Mouse (Mus musculus): ENCODE data around the gene Dgkg. TPM values are rescaled to one million over a fixed set of nuclear protein-coding genes. Genes with fewer than 3 reads are reported as not detected.

Dgkg gene
- polyA plus RNA-seq, 1 experiment from 2014 or later: 0.86 TPM

- Histone ChIP-seq H3K36me3 (ENCODE audit: control insufficient read depth, insufficient read depth, low read length) (no peaks in the 10 kb centered on the region), H3K27ac (ENCODE audit: low read depth, low read length) (no peak overlapping the region), H3K4me1 (replicated peaks; ENCODE audit: control insufficient read depth, insufficient read depth, low read length) (peaks cover 5% of the 10 kb centered on the region; the same call in 1 of the 2 replicates), H3K9me3 (ENCODE audit: control insufficient read depth, low read length) (no peaks in the 10 kb centered on the region), H3K9ac (ENCODE audit: low read depth, low read length) (no peak overlapping the region), H3K4me2 (no peak overlapping the region; the same call in 1 of the 2 replicates), H3K4me3 (ENCODE audit: low read depth, low read length) (no peak overlapping the region), H3K27me3 (replicated peaks; ENCODE audit: control insufficient read depth, insufficient read depth, low read length) (peaks cover 25% of the 10 kb centered on the region)
- 63% methylated on average over 5 of the region's 5 CpGs for WGBS
- DNase-seq (ENCODE audit: low spot score): no peak
- ATAC-seq (replicated peaks; ENCODE audit: low FRiP score): no peak
These were observed 1.8 kb downstream of the Dgkg start for GRCm38 (mm10) chr16:22655223-22655622.

GRCm38 (mm10) chr16:22654477-22654835 lies 2.6 kb downstream of the Dgkg start:
- Histone ChIP-seq H3K9ac (ENCODE audit: low read depth, low read length) (no peak overlapping the region), H3K4me3 (ENCODE audit: low read depth, low read length) (no peak overlapping the region), H3K27ac (ENCODE audit: low read depth, low read length) (no peak overlapping the region), H3K9me3 (ENCODE audit: control insufficient read depth, low read length) (no peaks in the 10 kb centered on the region), H3K4me2 (peak overlapping the region; percentile 29; the same call in 1 of the 2 replicates), H3K36me3 (ENCODE audit: control insufficient read depth, insufficient read depth, low read length) (no peaks in the 10 kb centered on the region), H3K4me1 (replicated peaks; ENCODE audit: control insufficient read depth, insufficient read depth, low read length) (peaks cover 5% of the 10 kb centered on the region; the same call in 1 of the 2 replicates), H3K27me3 (replicated peaks; ENCODE audit: control insufficient read depth, insufficient read depth, low read length) (peaks cover 25% of the 10 kb centered on the region)
- no peak for DNase-seq (ENCODE audit: low spot score)
- no peak for ATAC-seq (replicated peaks; ENCODE audit: low FRiP score)
- 29% methylated on average over 2 of the region's 2 CpGs for WGBS

- H3K4me1 ChIP-seq (replicated peaks; ENCODE audit: control insufficient read depth, insufficient read depth, low read length): peaks cover 5% of the 10 kb centered on the region; the same call in 1 of the 2 replicates
- no peak overlapping the region for H3K27ac ChIP-seq (ENCODE audit: low read depth, low read length)
- ATAC-seq (replicated peaks; ENCODE audit: low FRiP score) (no peak), DNase-seq (ENCODE audit: low spot score) (no peak)
- no peak overlapping the region for H3K9ac ChIP-seq (ENCODE audit: low read depth, low read length)
- H3K27me3 ChIP-seq (replicated peaks; ENCODE audit: control insufficient read depth, insufficient read depth, low read length): peaks cover 23% of the 10 kb centered on the region
- H3K4me2 ChIP-seq: no peak overlapping the region
- 73% methylated on average over 11 of the region's 11 CpGs for WGBS
- no peaks in the 10 kb centered on the region for H3K36me3 ChIP-seq (ENCODE audit: control insufficient read depth, insufficient read depth, low read length)
- no peaks in the 10 kb centered on the region for H3K9me3 ChIP-seq (ENCODE audit: control insufficient read depth, low read length)
- H3K4me3 ChIP-seq (ENCODE audit: low read depth, low read length): no peak overlapping the region
These were observed 3.1 kb downstream of the Dgkg start for GRCm38 (mm10) chr16:22653817-22654476.

GRCm38 (mm10) chr16:22651244-22651643 lies 5.8 kb downstream of the Dgkg start:
- H3K36me3 ChIP-seq (ENCODE audit: control insufficient read depth, insufficient read depth, low read length): no peaks in the 10 kb centered on the region
- no peak overlapping the region for H3K4me2 ChIP-seq
- WGBS: 55% methylated on average over 3 of the region's 3 CpGs
- ATAC-seq (replicated peaks; ENCODE audit: low FRiP score): no peak
- H3K4me3 ChIP-seq (ENCODE audit: low read depth, low read length): no peak overlapping the region
- no peaks in the 10 kb centered on the region for H3K9me3 ChIP-seq (ENCODE audit: control insufficient read depth, low read length)
- DNase-seq (ENCODE audit: low spot score): no peak
- H3K4me1 ChIP-seq (replicated peaks; ENCODE audit: control insufficient read depth, insufficient read depth, low read length): peaks cover 5% of the 10 kb centered on the region; the same call in 1 of the 2 replicates
- H3K27me3 ChIP-seq (replicated peaks; ENCODE audit: control insufficient read depth, insufficient read depth, low read length): peaks cover 7% of the 10 kb centered on the region
- H3K9ac ChIP-seq (ENCODE audit: low read depth, low read length): no peak overlapping the region
- no peak overlapping the region for H3K27ac ChIP-seq (ENCODE audit: low read depth, low read length)

- DNase-seq (ENCODE audit: low spot score): no peak
- H3K4me3 ChIP-seq (ENCODE audit: low read depth, low read length): no peak overlapping the region
- H3K9ac ChIP-seq (ENCODE audit: low read depth, low read length): no peak overlapping the region
- H3K9me3 ChIP-seq (ENCODE audit: control insufficient read depth, low read length): no peaks in the 10 kb centered on the region
- ATAC-seq (replicated peaks; ENCODE audit: low FRiP score): no peak
- H3K4me2 ChIP-seq: no peak overlapping the region
- H3K4me1 ChIP-seq (replicated peaks; ENCODE audit: control insufficient read depth, insufficient read depth, low read length): no peaks in the 10 kb centered on the region
- H3K27me3 ChIP-seq (replicated peaks; ENCODE audit: control insufficient read depth, insufficient read depth, low read length): no peaks in the 10 kb centered on the region
- H3K36me3 ChIP-seq (ENCODE audit: control insufficient read depth, insufficient read depth, low read length): no peaks in the 10 kb centered on the region
- WGBS: 92% methylated on average over 1 of the region's 1 CpGs
- no peak overlapping the region for H3K27ac ChIP-seq (ENCODE audit: low read depth, low read length)
These were observed 11.8 kb downstream of the Dgkg start for GRCm38 (mm10) chr16:22645256-22645655.

GRCm38 (mm10) chr16:22643460-22643859 lies 13.6 kb downstream of the Dgkg start:
- Histone ChIP-seq H3K4me3 (ENCODE audit: low read depth, low read length) (no peak overlapping the region), H3K9me3 (ENCODE audit: control insufficient read depth, low read length) (no peaks in the 10 kb centered on the region), H3K27ac (ENCODE audit: low read depth, low read length) (no peak overlapping the region), H3K4me1 (replicated peaks; ENCODE audit: control insufficient read depth, insufficient read depth, low read length) (no peaks in the 10 kb centered on the region), H3K4me2 (no peak overlapping the region), H3K36me3 (ENCODE audit: control insufficient read depth, insufficient read depth, low read length) (no peaks in the 10 kb centered on the region), H3K27me3 (replicated peaks; ENCODE audit: control insufficient read depth, insufficient read depth, low read length) (no peaks in the 10 kb centered on the region), H3K9ac (ENCODE audit: low read depth, low read length) (no peak overlapping the region)
- ATAC-seq (replicated peaks; ENCODE audit: low FRiP score) (no peak), DNase-seq (ENCODE audit: low spot score) (no peak)
- 75% methylated on average over 8 of the region's 8 CpGs for WGBS

- DNase-seq (ENCODE audit: low spot score) (no peak), ATAC-seq (replicated peaks; ENCODE audit: low FRiP score) (no peak)
- no peaks in the 10 kb centered on the region for H3K36me3 ChIP-seq (ENCODE audit: control insufficient read depth, insufficient read depth, low read length)
- H3K9ac ChIP-seq (ENCODE audit: low read depth, low read length): no peak overlapping the region
- H3K27ac ChIP-seq (ENCODE audit: low read depth, low read length): no peak overlapping the region
- H3K4me1 ChIP-seq (replicated peaks; ENCODE audit: control insufficient read depth, insufficient read depth, low read length): no peaks in the 10 kb centered on the region
- H3K4me2 ChIP-seq: no peak overlapping the region
- no peak overlapping the region for H3K4me3 ChIP-seq (ENCODE audit: low read depth, low read length)
- H3K9me3 ChIP-seq (ENCODE audit: control insufficient read depth, low read length): no peaks in the 10 kb centered on the region
- H3K27me3 ChIP-seq (replicated peaks; ENCODE audit: control insufficient read depth, insufficient read depth, low read length): no peaks in the 10 kb centered on the region
- WGBS: 81% methylated on average over 6 of the region's 6 CpGs
These were observed 14.1 kb downstream of the Dgkg start for GRCm38 (mm10) chr16:22642953-22643352.

- no peak overlapping the region for H3K27ac ChIP-seq (ENCODE audit: low read depth, low read length)
- ATAC-seq (replicated peaks; ENCODE audit: low FRiP score) (no peak), DNase-seq (ENCODE audit: low spot score) (no peak)
- WGBS: 81% methylated on average over 4 of the region's 4 CpGs
- no peaks in the 10 kb centered on the region for H3K27me3 ChIP-seq (replicated peaks; ENCODE audit: control insufficient read depth, insufficient read depth, low read length)
- no peak overlapping the region for H3K4me3 ChIP-seq (ENCODE audit: low read depth, low read length)
- no peak overlapping the region for H3K9ac ChIP-seq (ENCODE audit: low read depth, low read length)
- no peaks in the 10 kb centered on the region for H3K36me3 ChIP-seq (ENCODE audit: control insufficient read depth, insufficient read depth, low read length)
- H3K9me3 ChIP-seq (ENCODE audit: control insufficient read depth, low read length): no peaks in the 10 kb centered on the region
- no peak overlapping the region for H3K4me2 ChIP-seq
- no peaks in the 10 kb centered on the region for H3K4me1 ChIP-seq (replicated peaks; ENCODE audit: control insufficient read depth, insufficient read depth, low read length)
These were observed 15.0 kb downstream of the Dgkg start for GRCm38 (mm10) chr16:22642054-22642453.

- ATAC-seq (replicated peaks; ENCODE audit: low FRiP score) (no peak), DNase-seq (ENCODE audit: low spot score) (no peak)
- Histone ChIP-seq H3K4me3 (ENCODE audit: low read depth, low read length) (no peak overlapping the region), H3K27me3 (replicated peaks; ENCODE audit: control insufficient read depth, insufficient read depth, low read length) (no peaks in the 10 kb centered on the region), H3K4me2 (no peak overlapping the region), H3K36me3 (ENCODE audit: control insufficient read depth, insufficient read depth, low read length) (no peaks in the 10 kb centered on the region), H3K9me3 (ENCODE audit: control insufficient read depth, low read length) (no peaks in the 10 kb centered on the region), H3K9ac (ENCODE audit: low read depth, low read length) (no peak overlapping the region), H3K4me1 (replicated peaks; ENCODE audit: control insufficient read depth, insufficient read depth, low read length) (no peaks in the 10 kb centered on the region), H3K27ac (ENCODE audit: low read depth, low read length) (no peak overlapping the region)
- 42% methylated on average over 9 of the region's 9 CpGs for WGBS
These were observed 15.4 kb downstream of the Dgkg start for GRCm38 (mm10) chr16:22641588-22641987.
